Mouse (Mus musculus): ENCODE results near the gene Olfr818. TPM values are rescaled to one million over a fixed set of nuclear protein-coding genes. Genes with fewer than 3 reads are reported as not detected.
"Not testable (repeated sequence)": the region's sequence is repeated elsewhere in the genome, so short reads cannot be mapped to it uniquely, and the experiment has no call there.

The Olfr818 gene
- not detected in 2 replicates for polyA plus RNA-seq (2015; fragmentation: Nextera tagmentation; extraction: Ambion mirVana)

GRCm38 (mm10) chr10:129949000-129949399 is at the start of gene Olfr818:
Gene Olfr818, minus strand, starts transcription at chr10:129949100.
- WGBS = 90% methylated on average over 2 of the region's 2 CpGs
- H3K27ac ChIP-seq = no peak within 1 kb of the TSS

DNA sequence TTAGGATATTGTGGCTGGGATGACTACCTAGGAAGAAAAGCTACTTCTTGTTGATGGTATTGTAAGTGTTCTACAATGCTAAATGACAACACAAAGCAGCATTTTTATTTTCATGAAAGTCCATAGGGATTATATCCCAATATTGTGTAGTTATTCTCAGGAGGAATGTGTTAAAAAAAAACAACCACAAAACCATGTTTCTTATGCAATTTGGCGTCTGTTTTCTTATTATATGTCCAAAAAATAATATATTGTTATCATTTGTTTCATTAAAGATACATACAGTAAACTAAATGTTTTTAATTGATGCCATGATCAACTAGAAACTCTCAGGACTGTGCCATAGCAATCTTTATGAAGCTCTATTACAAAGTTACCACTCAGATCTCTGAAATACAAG is 36.1 kb upstream of the Olfr818 start, which contains the start of gene Gm10310:
Gene Gm10310 (minus strand): TSS at position 101 of the 400 bp plus-strand sequence.
- H3K4me1 ChIP-seq; H3K27me3 ChIP-seq; ATAC-seq (ENCODE audit: insufficient number of reproducible peaks, insufficient read depth, low FRiP score, low TSS enrichment, low read depth); H3K9me3 ChIP-seq; H3K36me3 ChIP-seq; H3K4me3 ChIP-seq; H3K9ac ChIP-seq; H3K4me2 ChIP-seq; H3K27ac ChIP-seq: not testable (repeated sequence)
- no CpG with 5 or more reads among the region's 1 CpGs for WGBS

More at GRCm38 (mm10) chr10:129949000-129949399, at the start of gene Olfr818:
- H3K36me3 ChIP-seq = no peaks in the 10 kb centered on the region
- no peak within 1 kb of the TSS for H3K4me3 ChIP-seq
- no peak within 1 kb of the TSS for H3K4me2 ChIP-seq
- no peak within 1 kb of the TSS for H3K9ac ChIP-seq
- no peaks in the 10 kb centered on the region for H3K9me3 ChIP-seq
- H3K27me3 ChIP-seq = no peaks in the 10 kb centered on the region
- ATAC-seq (ENCODE audit: insufficient number of reproducible peaks, insufficient read depth, low FRiP score, low TSS enrichment, low read depth) = no peak
- no peaks in the 10 kb centered on the region for H3K4me1 ChIP-seq

DNA sequence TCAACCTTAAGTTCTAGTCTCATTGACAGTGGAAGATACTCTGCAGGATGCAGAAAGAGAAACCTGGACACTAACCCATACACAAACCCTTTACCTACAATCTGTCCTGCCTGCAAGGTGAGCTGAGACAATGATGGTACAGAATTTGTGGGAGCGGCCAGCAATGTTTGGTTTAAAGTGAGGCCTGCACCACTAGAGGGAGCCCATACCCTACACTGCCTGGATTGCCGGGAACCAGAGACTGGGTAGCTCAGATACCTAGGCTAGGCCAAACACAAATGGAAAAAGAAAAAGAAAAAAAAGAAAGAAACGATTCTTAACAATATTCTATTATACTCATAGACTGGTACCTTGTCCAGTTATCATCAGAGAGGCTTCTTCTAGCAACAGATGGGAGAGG is 33.0 kb upstream of the Olfr818 start:
- WGBS = no CpG with 5 or more reads among the region's 3 CpGs
- H3K9me3 ChIP-seq; H3K36me3 ChIP-seq; H3K27ac ChIP-seq; H3K4me2 ChIP-seq; ATAC-seq (ENCODE audit: insufficient number of reproducible peaks, insufficient read depth, low FRiP score, low TSS enrichment, low read depth); H3K4me3 ChIP-seq; H3K4me1 ChIP-seq; H3K27me3 ChIP-seq; H3K9ac ChIP-seq: not testable (repeated sequence)

- not testable (repeated sequence) for H3K4me1 ChIP-seq; H3K27ac ChIP-seq; H3K9ac ChIP-seq; ATAC-seq (ENCODE audit: insufficient number of reproducible peaks, insufficient read depth, low FRiP score, low TSS enrichment, low read depth); H3K4me2 ChIP-seq; H3K9me3 ChIP-seq; H3K36me3 ChIP-seq; H3K27me3 ChIP-seq; H3K4me3 ChIP-seq
- no CpG with 5 or more reads among the region's 2 CpGs for WGBS
Observed at GRCm38 (mm10) chr10:129976040-129976439, 27.1 kb upstream of the Olfr818 start, which contains the start of gene Olfr247. Gene Olfr247, minus strand, starts transcription at chr10:129976140.

DNA sequence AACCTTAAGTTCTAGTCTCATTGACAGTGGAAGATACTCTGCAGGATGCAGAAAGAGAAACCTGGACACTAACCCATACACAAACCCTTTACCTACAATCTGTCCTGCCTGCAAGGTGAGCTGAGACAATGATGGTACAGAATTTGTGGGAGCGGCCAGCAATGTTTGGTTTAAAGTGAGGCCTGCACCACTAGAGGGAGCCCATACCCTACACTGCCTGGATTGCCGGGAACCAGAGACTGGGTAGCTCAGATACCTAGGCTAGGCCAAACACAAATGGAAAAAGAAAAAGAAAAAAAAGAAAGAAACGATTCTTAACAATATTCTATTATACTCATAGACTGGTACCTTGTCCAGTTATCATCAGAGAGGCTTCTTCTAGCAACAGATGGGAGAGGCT is 24.1 kb upstream of the Olfr818 start:
- H3K36me3 ChIP-seq; H3K4me1 ChIP-seq; ATAC-seq (ENCODE audit: insufficient number of reproducible peaks, insufficient read depth, low FRiP score, low TSS enrichment, low read depth); H3K9ac ChIP-seq; H3K9me3 ChIP-seq; H3K27me3 ChIP-seq; H3K27ac ChIP-seq; H3K4me2 ChIP-seq; H3K4me3 ChIP-seq: not testable (repeated sequence)
- WGBS = no CpG with 5 or more reads among the region's 3 CpGs

DNA sequence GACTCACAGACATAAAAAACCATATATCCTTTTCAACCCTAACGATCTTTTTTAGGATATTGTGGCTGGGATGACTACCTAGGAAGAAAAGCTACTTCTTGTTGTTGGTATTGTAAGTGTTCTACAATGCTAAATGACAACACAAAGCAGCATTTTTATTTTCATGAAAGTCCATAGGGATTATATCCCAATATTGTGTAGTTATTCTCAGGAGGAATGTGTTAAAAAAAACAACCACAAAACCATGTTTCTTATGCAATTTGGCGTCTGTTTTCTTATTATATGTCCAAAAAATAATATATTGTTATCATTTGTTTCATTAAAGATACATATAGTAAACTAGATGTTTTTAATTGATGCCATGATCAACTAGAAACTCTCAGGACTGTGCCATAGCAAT is 18.3 kb upstream of the Olfr818 start, which contains the start of gene Olfr819:
Gene Olfr819 (minus strand): TSS at position 101 of the 400 bp plus-strand sequence.
- H3K9ac ChIP-seq; H3K4me2 ChIP-seq; H3K4me3 ChIP-seq; ATAC-seq (ENCODE audit: insufficient number of reproducible peaks, insufficient read depth, low FRiP score, low TSS enrichment, low read depth); H3K27me3 ChIP-seq; H3K4me1 ChIP-seq; H3K9me3 ChIP-seq; H3K36me3 ChIP-seq; H3K27ac ChIP-seq: not testable (repeated sequence)
- WGBS = 77% methylated on average over 2 of the region's 2 CpGs

DNA sequence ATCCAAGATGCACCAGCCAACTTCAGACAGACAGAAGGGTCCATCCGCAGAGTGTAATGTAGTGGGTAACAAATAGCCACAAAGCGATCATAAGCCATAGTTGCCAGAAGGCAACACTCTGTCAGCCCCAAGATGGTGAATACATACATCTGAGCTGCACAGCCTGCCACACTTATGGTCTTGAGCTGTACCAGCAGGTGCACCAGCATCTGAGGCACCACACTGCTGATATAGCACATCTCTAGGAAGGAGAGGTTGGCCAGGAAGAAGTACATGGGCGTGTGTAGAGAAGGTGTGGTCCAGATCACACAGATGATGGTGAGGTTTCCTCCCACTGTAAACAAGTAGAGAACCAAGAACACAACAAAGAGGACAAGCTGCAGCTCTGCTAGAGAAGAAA is 17.3 kb upstream of the Olfr818 start:
- H3K27me3 ChIP-seq; H3K36me3 ChIP-seq; H3K9ac ChIP-seq; H3K4me1 ChIP-seq; H3K9me3 ChIP-seq; H3K4me3 ChIP-seq; ATAC-seq (ENCODE audit: insufficient number of reproducible peaks, insufficient read depth, low FRiP score, low TSS enrichment, low read depth); H3K4me2 ChIP-seq; H3K27ac ChIP-seq: not testable (repeated sequence)
- WGBS = 94% methylated on average over 2 of the region's 3 CpGs

- ATAC-seq (ENCODE audit: insufficient number of reproducible peaks, insufficient read depth, low FRiP score, low TSS enrichment, low read depth) = no peak
- H3K4me2 ChIP-seq = no peak within 1 kb of the TSS
- H3K4me1 ChIP-seq = no peaks in the 10 kb centered on the region
- H3K9me3 ChIP-seq = no peaks in the 10 kb centered on the region
- H3K9ac ChIP-seq = no peak within 1 kb of the TSS
- H3K27me3 ChIP-seq = no peaks in the 10 kb centered on the region
- H3K27ac ChIP-seq = no peak within 1 kb of the TSS
- no peaks in the 10 kb centered on the region for H3K36me3 ChIP-seq
- WGBS = 70% methylated on average over 1 of the region's 1 CpGs
- no peak within 1 kb of the TSS for H3K4me3 ChIP-seq
Observed at GRCm38 (mm10) chr10:129915497-129915896, 33.4 kb downstream of the Olfr818 start, which contains the start of gene Olfr816. Gene Olfr816, minus strand, starts transcription at chr10:129915597.

DNA sequence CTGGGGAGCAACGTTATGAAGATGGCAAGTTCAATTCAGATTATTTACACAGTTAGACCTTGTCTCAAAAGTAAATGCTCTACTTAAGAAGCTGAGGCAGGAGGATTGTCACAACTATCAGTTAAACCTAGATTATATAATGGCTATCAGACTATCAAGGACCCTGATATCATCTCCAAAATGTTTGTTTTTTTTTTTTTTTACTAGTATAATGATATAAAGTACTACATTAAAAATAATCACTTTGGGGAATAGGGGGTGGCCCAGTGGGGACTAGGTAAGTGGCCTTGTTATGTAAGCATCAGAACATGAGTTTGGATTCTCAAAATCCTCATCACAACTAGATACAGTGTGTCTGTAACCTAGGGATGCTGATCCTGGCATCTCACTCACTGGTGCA is 43.1 kb downstream of the Olfr818 start, which contains the start of gene Olfr815:
Gene Olfr815 (minus strand): TSS at position 101 of the 400 bp plus-strand sequence.
- not testable (repeated sequence) for H3K27me3 ChIP-seq; H3K36me3 ChIP-seq; H3K9ac ChIP-seq; H3K27ac ChIP-seq; H3K4me1 ChIP-seq; H3K4me2 ChIP-seq; H3K4me3 ChIP-seq; H3K9me3 ChIP-seq; ATAC-seq (ENCODE audit: insufficient number of reproducible peaks, insufficient read depth, low FRiP score, low TSS enrichment, low read depth)
- 59% methylated on average over 1 of the region's 1 CpGs for WGBS

Other genes starting within 250 kb of the Olfr818 start
- not detected in 2 replicates for gene Olfr804, start 245.9 kb downstream of the Olfr818 start, polyA plus RNA-seq (2015; fragmentation: Nextera tagmentation; extraction: Ambion mirVana)
- not detected in 2 replicates for gene Olfr805, start 219.7 kb downstream of the Olfr818 start, polyA plus RNA-seq (2015; fragmentation: Nextera tagmentation; extraction: Ambion mirVana)
- not detected in 2 replicates for gene Olfr806, start 207.2 kb downstream of the Olfr818 start, polyA plus RNA-seq (2015; fragmentation: Nextera tagmentation; extraction: Ambion mirVana)
- not detected in 2 replicates for gene Olfr807, start 191.3 kb downstream of the Olfr818 start, polyA plus RNA-seq (2015; fragmentation: Nextera tagmentation; extraction: Ambion mirVana)
- gene Olfr808, start 183.6 kb downstream of the Olfr818 start, polyA plus RNA-seq (2015; fragmentation: Nextera tagmentation; extraction: Ambion mirVana) = not detected in 2 replicates
- not detected in 2 replicates for gene Olfr809, start 174.5 kb downstream of the Olfr818 start, polyA plus RNA-seq (2015; fragmentation: Nextera tagmentation; extraction: Ambion mirVana)
- gene Olfr810, start 154.2 kb downstream of the Olfr818 start, polyA plus RNA-seq (2015; fragmentation: Nextera tagmentation; extraction: Ambion mirVana) = 0.06 TPM in 1 of 2 replicates, not detected in the other
- not detected in 2 replicates for gene Olfr811, start 144.7 kb downstream of the Olfr818 start, polyA plus RNA-seq (2015; fragmentation: Nextera tagmentation; extraction: Ambion mirVana)
- not detected in 2 replicates for gene Olfr812, start 103.0 kb downstream of the Olfr818 start, polyA plus RNA-seq (2015; fragmentation: Nextera tagmentation; extraction: Ambion mirVana)
- gene Olfr813, start 93.7 kb downstream of the Olfr818 start, polyA plus RNA-seq (2015; fragmentation: Nextera tagmentation; extraction: Ambion mirVana) = 0.18 TPM in 1 of 2 replicates, not detected in the other
- not detected in 2 replicates for gene Olfr814, start 69.2 kb downstream of the Olfr818 start, polyA plus RNA-seq (2015; fragmentation: Nextera tagmentation; extraction: Ambion mirVana)
- not detected in 2 replicates for gene Olfr815, start 43.2 kb downstream of the Olfr818 start, polyA plus RNA-seq (2015; fragmentation: Nextera tagmentation; extraction: Ambion mirVana)
- gene Olfr816, start 33.5 kb downstream of the Olfr818 start, polyA plus RNA-seq (2015; fragmentation: Nextera tagmentation; extraction: Ambion mirVana) = not detected in 2 replicates
- not detected in 2 replicates for gene Olfr819, start 18.2 kb upstream of the Olfr818 start, polyA plus RNA-seq (2015; fragmentation: Nextera tagmentation; extraction: Ambion mirVana)
- gene Olfr247, start 27.0 kb upstream of the Olfr818 start, polyA plus RNA-seq (2015; fragmentation: Nextera tagmentation; extraction: Ambion mirVana) = not detected in 2 replicates
- gene Gm10310, start 36.0 kb upstream of the Olfr818 start, polyA plus RNA-seq (2015; fragmentation: Nextera tagmentation; extraction: Ambion mirVana) = not detected in 2 replicates
- gene Olfr820, start 63.5 kb upstream of the Olfr818 start, polyA plus RNA-seq (2015; fragmentation: Nextera tagmentation; extraction: Ambion mirVana) = not detected in 2 replicates
- not detected in 2 replicates for gene Olfr821, start 81.2 kb upstream of the Olfr818 start, polyA plus RNA-seq (2015; fragmentation: Nextera tagmentation; extraction: Ambion mirVana)
- not detected in 2 replicates for gene Olfr822, start 122.1 kb upstream of the Olfr818 start, polyA plus RNA-seq (2015; fragmentation: Nextera tagmentation; extraction: Ambion mirVana)
- gene Olfr823, start 166.3 kb upstream of the Olfr818 start, polyA plus RNA-seq (2015; fragmentation: Nextera tagmentation; extraction: Ambion mirVana) = not detected in 2 replicates
- not detected in 2 replicates for gene Olfr824, start 180.9 kb upstream of the Olfr818 start, polyA plus RNA-seq (2015; fragmentation: Nextera tagmentation; extraction: Ambion mirVana)
- not detected in 2 replicates for gene Olfr825, start 217.7 kb upstream of the Olfr818 start, polyA plus RNA-seq (2015; fragmentation: Nextera tagmentation; extraction: Ambion mirVana)
- not detected in 2 replicates for gene Olfr826, start 235.1 kb upstream of the Olfr818 start, polyA plus RNA-seq (2015; fragmentation: Nextera tagmentation; extraction: Ambion mirVana)

All from embryonic facial prominence, embryonic 13.5 days (tissue).